Mouse (Mus musculus) frontal cortex, postnatal 10 days (tissue): ENCODE measurements at regions not wholly inside any gene's neighbourhood (a gene's known extent, or its start where the extent isn't known, plus 50 kb on each side); places are given as distances from the start of the nearest gene placed in this dataset.
"Not testable (repeated sequence)": the region's sequence is repeated elsewhere in the genome, so short reads cannot be mapped to it uniquely, and the experiment has no call there.

Experiments
- DNase-seq, 2 experiments: peaks; one replicate each; pipeline ENCODE4 v3.0.0; 2022; ENCODE audit warnings: low spot score in 2 of 2, mixed read lengths in 1 of 2

DNA sequence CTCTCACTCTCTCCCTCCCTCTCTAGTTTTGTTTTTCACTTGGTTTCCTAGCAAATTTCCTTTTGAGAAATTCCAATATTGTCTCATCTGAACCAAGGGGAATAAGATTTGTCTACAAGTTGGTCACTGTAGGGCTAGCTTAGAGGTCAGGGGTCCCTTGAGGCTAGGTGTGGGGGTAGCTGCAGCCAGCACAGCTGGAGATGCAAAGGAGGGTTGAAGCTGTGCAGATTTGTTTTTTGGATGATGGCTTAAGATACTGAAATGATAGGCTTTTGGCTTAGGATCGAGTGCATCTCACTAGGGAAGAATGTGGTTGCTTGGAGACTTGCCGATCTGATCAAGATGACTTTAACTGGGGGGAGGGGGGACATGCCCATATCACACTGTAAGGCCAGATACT is 88.3 kb upstream of the Tmem28 start:
- DNase-seq: no peak

- DNase-seq: peak in 1 of 2 experiments; percentile 12
These were observed 95.7 kb upstream of the Tmem28 start for GRCm38 (mm10) chrX:99725101-99725500.

- no peak for DNase-seq
These were observed 125.5 kb upstream of the Tmem28 start for GRCm38 (mm10) chrX:99695366-99695765.

DNA sequence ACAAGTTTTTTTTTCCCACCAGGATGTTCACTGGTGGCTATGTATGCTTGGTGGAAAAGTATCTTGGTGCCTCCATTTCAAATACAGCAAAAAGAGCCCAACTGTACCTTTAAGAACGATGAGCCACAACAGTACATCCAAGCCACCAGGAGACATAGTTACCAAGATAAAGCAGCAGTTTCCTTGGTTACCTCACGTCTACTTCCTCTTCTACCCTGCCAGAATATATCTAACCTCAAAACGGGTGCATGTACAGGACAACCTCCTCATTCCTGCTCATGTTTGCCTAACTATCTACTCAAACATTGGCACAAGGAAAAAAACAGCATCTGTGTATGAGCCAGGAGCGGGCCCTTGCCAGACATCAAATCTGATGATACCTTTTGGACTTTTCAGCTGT is 129.8 kb upstream of the Tmem28 start:
- DNase-seq: no peak

DNA sequence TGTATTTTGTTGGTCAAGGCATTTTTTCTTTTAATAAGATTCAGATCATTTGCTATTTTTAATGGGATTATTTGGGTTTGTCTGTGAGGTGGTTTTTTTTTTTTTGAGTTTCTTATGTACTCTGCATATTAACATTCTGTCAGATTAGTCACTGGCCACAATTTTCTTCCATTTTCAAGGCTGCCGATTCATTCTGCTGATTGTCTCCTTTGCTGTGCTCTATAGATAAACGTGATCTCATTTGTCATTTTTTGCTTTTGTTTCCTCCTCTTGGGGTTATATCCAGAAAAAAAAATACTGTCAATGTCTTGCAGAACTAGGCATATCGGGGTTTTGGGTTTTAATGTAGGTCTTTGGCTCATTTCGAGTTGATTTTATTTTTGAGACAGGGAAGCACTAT is 131.1 kb upstream of the Tmem28 start:
- DNase-seq: no peak

DNA sequence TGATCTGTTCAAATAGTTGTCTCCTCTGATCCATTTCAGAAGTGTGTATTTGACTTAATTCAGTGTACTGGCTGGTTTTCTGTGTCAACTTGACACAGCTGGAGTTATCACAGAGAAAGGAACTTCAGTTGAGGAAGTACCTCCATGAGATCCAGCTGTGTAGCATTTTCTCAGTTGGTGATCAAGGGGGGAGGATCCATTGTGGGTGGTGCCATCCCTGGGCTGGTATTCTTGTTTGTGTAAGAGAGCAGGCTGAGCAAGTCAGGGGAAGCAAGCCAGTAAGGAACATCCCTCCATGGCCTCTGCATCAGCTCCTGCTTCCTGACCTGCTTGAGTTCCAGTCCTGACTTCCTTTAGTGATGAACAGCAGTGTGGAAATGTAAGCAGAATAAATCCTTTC is 138.3 kb upstream of the Tmem28 start:
- not testable (repeated sequence) for DNase-seq

GRCm38 (mm10) chrX:99667596-99667995 is 153.2 kb upstream of the Tmem28 start:
- no peak for DNase-seq

DNA sequence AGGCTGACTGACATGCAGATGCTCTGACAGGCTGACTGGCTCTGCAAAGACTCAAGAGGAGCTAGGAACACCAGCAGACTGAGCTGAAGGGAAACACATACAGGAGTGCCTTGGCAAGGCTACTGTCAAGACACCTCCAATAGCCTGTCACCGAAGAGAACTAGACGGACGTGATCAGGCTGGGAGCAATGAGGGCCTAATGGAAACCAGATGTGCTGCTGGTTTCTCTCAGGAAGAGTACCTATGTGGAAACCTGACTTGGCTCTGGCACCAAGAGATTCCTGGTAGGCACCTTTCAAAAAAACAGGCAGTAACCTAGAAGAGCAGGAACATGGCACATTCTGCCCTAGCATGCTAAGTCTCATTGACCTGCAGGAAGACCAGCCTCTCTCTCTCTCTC is 158.3 kb upstream of the Tmem28 start:
- no peak for DNase-seq

GRCm38 (mm10) chrX:99659496-99660140 is 161.2 kb upstream of the Tmem28 start:
- no peak for DNase-seq

DNA sequence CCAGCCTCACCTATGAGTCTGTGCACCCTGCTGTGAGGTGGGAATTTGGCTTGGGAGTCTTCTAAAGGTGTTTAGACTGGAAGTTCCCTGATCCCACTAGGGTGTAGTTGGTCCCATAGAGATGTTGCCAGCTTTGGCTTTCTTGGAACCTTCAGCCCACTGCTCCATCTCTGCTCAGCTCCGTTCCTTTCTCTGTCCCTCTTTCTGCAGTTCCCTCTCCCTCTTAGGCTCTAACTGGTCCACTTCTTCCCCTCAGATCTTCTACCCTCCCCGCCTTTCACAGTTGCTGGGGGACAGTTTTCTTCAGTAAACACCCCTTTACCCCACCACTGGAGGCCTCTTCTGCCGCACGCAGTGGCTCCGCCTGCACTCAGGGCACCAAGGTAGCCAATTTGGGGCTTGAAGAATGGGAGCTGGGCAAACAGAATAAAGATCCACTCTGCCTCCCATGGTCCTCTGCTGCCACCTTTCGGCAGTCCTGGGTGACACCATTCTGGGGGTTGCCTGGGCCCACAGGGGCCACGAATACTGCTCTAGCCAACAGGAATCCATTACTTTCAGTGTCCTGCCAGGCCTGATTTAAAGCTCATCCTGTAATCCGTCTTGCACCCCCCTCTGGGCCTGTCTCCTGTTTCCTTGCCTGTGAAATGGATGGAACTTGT is 162.9 kb upstream of the Tmem28 start:
- DNase-seq: peak; percentile 7 to 41

DNA sequence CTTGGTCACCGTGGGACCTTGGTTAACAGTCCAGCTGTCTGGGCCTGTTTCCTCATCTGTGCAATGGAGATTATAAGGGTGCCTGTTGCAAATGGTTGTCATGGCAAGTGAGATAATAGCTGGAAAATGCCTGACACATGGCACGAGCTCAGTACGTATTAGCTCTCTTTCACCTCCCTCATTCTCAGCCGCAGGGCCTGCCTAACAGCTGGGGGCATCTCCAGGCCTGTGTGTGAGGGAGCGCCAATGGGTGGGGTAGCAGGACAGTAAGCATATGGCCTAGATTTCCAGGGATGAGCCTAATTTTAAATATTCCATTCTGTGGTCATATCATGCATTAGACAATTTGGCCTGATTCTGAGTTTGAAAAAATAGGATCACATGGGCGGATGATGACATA is 163.8 kb upstream of the Tmem28 start:
- no peak for DNase-seq

DNA sequence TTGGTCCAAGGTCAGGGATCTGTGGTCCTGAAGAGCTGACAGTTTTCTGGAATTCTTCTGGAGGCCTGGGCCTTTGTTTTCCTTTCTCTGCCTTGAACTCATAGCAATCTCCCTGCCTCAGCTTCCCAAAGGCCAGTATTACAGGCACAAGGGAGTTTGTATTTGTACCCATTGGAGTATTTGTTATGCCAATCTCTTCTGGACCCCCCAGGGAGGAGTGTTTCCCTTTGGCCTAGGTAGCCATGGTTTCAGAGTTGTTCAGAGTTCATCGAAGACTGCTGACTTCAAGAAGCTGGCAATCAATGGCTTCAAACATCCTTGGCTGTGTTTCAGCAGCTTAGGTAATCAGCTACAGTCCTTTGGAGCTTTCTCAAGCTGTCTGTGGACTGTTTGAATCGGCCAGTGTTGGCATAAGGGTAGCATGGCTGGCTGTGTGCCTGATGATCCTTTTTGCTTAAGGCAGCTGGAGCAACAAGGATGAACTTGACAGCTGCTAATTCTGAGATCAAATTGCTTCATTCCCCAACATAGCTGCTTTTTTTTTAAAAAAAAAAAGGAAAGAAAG is 161.2 kb upstream of the Pja1 start:
- DNase-seq: no peak

DNA sequence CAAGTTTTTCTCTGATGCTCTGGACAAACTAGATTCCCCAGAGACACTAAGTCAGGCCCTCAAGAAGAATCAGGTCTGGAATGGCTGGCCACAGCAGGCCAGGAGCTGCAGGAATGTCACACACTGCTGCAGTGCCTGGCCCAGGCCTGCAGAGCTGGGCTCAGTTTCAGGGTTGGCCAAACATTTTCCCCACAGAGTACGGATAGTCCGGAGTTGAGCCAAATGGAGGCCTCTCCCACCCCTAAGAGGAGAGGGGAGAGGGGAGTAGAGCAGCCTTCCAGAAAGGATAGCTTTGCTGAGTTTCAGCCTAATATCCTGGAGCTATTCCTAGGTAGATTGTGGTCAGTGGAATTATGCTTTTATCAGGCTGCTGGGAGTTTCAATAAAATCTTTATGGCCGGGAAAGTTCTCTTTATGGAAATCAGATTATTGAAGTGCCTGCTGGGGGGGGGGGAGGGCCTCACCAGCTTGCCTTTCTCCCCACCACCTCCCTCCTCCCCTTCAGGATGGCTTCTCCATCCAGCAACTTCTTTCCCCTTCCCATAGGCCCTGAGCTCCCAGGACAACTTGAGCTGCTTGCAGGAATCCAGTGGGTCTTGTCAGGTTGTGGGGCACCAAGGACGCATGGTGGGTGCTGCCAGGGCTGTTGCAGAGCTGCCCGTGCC is 153.6 kb upstream of the Pja1 start:
- no peak for DNase-seq

- no peak for DNase-seq
These were observed 141.2 kb upstream of the Pja1 start for GRCm38 (mm10) chrX:99612130-99612759.

- DNase-seq: no peak
These were observed 139.0 kb upstream of the Pja1 start for GRCm38 (mm10) chrX:99610096-99610495.

DNA sequence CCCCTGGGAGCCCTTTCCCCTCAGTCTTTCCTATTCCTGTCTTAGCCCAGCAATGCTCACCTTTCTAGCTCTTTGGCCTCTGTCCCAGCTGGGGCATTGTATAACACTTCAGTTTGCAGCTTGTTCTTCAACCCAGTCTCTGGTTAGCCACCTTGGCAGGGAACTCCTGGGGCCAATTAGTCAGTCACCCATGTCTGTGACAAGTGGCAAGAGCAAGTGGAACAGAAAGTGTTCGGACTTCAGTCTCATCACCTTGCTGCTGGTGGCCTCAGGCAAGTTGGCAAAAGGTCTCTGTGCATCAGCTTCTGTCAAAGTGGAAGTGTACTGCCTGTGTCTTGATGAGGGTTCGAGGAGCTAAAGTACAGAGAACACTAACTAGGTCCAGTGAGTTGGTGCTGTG is 138.5 kb upstream of the Pja1 start:
- DNase-seq: no peak

DNA sequence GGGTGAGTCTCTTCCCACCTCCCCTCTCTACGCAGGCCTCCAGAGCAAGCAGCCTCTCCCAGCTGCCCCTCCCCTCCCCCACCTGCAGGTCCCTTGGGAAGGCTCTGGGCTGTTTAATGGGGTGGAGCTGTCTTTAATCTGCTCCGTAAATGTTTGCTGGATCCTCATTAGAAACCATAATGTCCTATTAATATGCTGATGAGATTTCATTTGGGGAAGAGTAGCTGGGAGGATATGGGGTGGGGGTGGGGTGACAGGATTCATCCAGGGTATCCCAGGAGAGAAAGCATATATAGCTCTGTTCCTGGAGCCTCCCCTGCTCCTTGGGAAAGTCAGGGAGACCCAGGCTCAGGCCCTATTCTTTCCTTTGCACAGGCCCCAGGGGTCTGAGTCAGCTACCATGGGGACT is 137.2 kb upstream of the Pja1 start:
- DNase-seq: no peak

DNA sequence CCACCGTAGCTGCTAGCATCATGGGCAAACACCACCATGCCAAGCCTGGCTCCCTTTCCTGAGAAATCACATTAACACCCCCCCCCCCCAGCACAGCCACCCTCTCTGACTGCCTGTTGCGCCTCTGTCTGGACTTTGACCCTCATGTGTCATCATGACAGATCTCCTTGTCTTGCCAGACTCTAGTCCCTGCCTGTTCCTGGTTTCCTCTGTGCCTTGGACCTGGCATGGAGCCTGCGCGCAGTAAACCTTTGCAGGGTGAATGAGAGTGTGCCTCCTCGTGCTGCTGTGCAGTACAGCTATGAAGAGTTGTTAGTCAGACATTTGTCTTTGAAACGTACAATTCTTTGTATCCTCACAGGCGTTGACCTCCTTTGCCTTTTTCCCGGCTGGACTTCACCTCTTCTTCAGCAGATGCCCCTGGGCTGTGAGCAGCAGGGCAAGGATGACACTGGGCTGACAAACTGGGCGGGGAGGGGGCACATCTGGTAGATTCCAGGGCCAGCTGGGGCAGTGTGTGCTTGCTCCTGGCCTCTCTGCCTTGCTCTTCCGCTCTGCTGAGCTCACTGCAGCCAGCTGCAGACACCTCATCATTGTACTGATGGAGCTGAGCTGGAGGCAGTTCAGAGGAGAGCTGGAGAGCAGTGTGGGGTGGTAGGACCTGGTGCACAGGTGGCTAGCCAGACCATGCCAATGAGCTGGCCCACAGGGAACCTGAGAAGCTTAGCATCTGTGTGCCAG is 134.2 kb upstream of the Pja1 start:
- no peak for DNase-seq

- DNase-seq: no peak
These were observed 132.6 kb upstream of the Pja1 start for GRCm38 (mm10) chrX:99603714-99604113.

DNA sequence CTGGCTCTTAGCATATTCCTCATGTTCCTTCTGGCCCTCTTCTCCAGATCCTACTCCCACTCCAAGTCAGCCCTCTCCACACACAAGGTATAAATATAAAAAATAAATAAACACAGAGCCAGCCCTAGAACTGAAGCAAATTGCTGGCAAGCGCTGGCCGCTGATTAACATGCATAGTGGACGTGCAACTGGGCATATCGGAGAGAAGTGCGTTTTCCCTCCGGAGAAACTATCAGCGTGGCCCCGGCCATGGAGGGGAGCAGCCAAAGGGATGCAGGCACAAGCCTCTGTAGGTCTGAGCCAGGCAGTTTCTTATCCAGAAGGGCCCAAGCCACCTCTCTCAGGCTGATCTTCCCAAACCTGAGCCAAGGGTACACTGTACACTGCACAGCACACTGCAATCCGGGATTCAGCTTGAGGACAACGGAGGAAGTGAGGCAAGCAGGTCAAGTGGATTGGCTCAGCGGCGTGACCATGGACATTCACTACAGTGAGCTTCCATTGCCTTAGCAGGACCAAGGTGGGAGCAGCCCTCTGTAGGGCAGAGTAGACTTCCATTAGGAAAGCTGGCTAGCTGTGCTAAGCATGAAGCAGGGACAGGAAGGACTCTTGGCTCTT is 131.3 kb upstream of the Pja1 start:
- no peak for DNase-seq

DNA sequence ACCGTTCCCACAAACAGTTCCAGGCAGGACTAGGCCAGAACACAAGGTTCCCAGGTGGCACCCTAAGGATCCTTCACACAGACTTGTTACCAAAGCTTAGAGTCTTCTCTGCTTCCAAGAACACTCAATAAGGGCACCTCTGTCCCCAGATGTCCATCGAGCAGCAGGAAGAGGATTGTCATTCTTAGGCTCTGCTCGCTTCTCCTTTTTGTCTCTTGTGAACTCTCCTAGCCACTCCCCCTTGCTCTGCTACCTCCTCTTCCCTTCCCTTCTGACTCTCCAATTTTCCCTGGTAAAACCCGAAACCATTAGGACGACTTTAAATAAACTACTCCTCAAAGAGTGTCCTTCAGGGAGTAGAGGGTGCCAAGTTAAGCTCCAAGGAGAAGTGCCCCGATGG is 124.4 kb upstream of the Pja1 start:
- DNase-seq: no peak
